Mouse (Mus musculus) lung, embryonic 16.5 days (tissue): ENCODE measurements around the gene Zgrf1. TPM values are rescaled to one million over a fixed set of nuclear protein-coding genes. Genes with fewer than 3 reads are reported as not detected.
A peak's percentile ranks its signal among the peaks of the same experiment; 100 is the strongest.

Experiments
- ATAC-seq: fragments of 200-750 bp; cut with Nextera tagmentation; 2 replicates; pipeline ENCODE4 v1.8.0; 2017; ENCODE audit warnings: low read depth, mild to moderate bottlenecking, moderate library complexity
- H3K27ac ChIP-seq: fragments of 300-500 bp; sonication (generic); 2 replicates; pipeline ENCODE4 v1.5.1; 2014; ENCODE audit warnings: mild to moderate bottlenecking, control low read depth, low read length
- H3K27me3 ChIP-seq: fragments of 300-500 bp; sonication (generic); 2 replicates; pipeline ENCODE4 v1.6.1; 2014; ENCODE audit warnings: low read depth, low read length, mixed read lengths; ENCODE audit not compliant: control insufficient read depth, insufficient read depth
- H3K36me3 ChIP-seq: fragments of 300-500 bp; sonication (generic); 2 replicates; pipeline ENCODE4 v1.6.1; 2014; ENCODE audit warnings: low read length; ENCODE audit not compliant: control insufficient read depth, insufficient read depth
- H3K4me1 ChIP-seq: fragments of 300-500 bp; sonication (generic); replicated peaks from 2 replicates; pipeline ENCODE4 v1.6.1; 2014; ENCODE audit warnings: low read length, mixed read lengths; ENCODE audit not compliant: control insufficient read depth, insufficient read depth
- H3K4me2 ChIP-seq: fragments of 300-500 bp; sonication (generic); 2 replicates; pipeline ENCODE4 v1.6.1; 2014; ENCODE audit warnings: low read depth, low read length, control low read depth
- H3K4me3 ChIP-seq: fragments of 300-500 bp; sonication (generic); 2 replicates; pipeline ENCODE4 v1.5.1; 2014; ENCODE audit warnings: mild to moderate bottlenecking, low read length, control low read depth
- H3K9ac ChIP-seq: fragments of 300-500 bp; sonication (generic); 2 replicates; pipeline ENCODE4 v1.6.1; 2014; ENCODE audit warnings: low read length, control low read depth
- H3K9me3 ChIP-seq: fragments of 300-500 bp; sonication (generic); 2 replicates; pipeline ENCODE4 v1.6.1; 2016; ENCODE audit warnings: low read length; ENCODE audit not compliant: control insufficient read depth
- WGBS: fragments of 180-500 bp; shearing (Covaris S2); extraction: QIAGEN DNeasy Blood & Tissue Kit; methylation state at CpG from one replicate; pipeline ENCODE4 v1.1.7; 2014; 5-methylcytosine and 5-hydroxymethylcytosine counted together
- polyA plus RNA-seq: library from polyadenylated mRNA; unstranded; fragments of >200 nt; fragmentation: Nextera tagmentation; extraction: Ambion mirVana; gene quantifications from 2 replicates; pipeline ENCODE4 v1.2.1, GENCODE M21; 2015

The Zgrf1 gene
- 8.3 and 8.5 TPM in 2 replicates for polyA plus RNA-seq

GRCm38 (mm10) chr3:127552973-127553719 is at the start of gene Zgrf1, which contains the start of gene Larp7:
Gene Zgrf1, plus strand, starts transcription at chr3:127553489.
Gene Larp7, minus strand, starts transcription at chr3:127553349.
- Histone ChIP-seq H3K27me3 (no peaks in the 10 kb centered on the region), H3K9me3 (no peaks in the 10 kb centered on the region), H3K27ac (peak within 1 kb of the TSS; percentile 92), H3K9ac (peak within 1 kb of the TSS; percentile 78), H3K4me2 (peak within 1 kb of the TSS; percentile 73), H3K36me3 (peaks cover 16% of the 10 kb centered on the region), H3K4me1 (peaks cover 7% of the 10 kb centered on the region), H3K4me3 (peak within 1 kb of the TSS; percentile 96)
- under 1% methylated on average over 61 of the region's 73 CpGs for WGBS
- ATAC-seq = peak; percentile 99

GRCm38 (mm10) chr3:127507878-127508783 is 45.2 kb upstream of the Zgrf1 start:
- H3K27me3 ChIP-seq = no peaks in the 10 kb centered on the region
- no peak overlapping the region for H3K27ac ChIP-seq
- no peak overlapping the region for H3K9ac ChIP-seq
- H3K36me3 ChIP-seq = no peaks in the 10 kb centered on the region
- no peaks in the 10 kb centered on the region for H3K9me3 ChIP-seq
- ATAC-seq = no peak
- H3K4me3 ChIP-seq = no peak overlapping the region
- WGBS = 56% methylated on average over 15 of the region's 15 CpGs
- H3K4me2 ChIP-seq = no peak overlapping the region
- H3K4me1 ChIP-seq = no peaks in the 10 kb centered on the region

- Histone ChIP-seq H3K4me1 (no peaks in the 10 kb centered on the region), H3K9ac (no peak overlapping the region), H3K9me3 (no peaks in the 10 kb centered on the region), H3K4me2 (no peak overlapping the region), H3K4me3 (no peak overlapping the region), H3K27me3 (no peaks in the 10 kb centered on the region), H3K36me3 (no peaks in the 10 kb centered on the region), H3K27ac (no peak overlapping the region)
- 60% methylated on average over 12 of the region's 12 CpGs for WGBS
- no peak for ATAC-seq
Observed at GRCm38 (mm10) chr3:127511786-127512746, 41.2 kb upstream of the Zgrf1 start.

GRCm38 (mm10) chr3:127512794-127513335 is 40.4 kb upstream of the Zgrf1 start:
- Histone ChIP-seq H3K9ac (no peak overlapping the region), H3K27me3 (no peaks in the 10 kb centered on the region), H3K27ac (no peak overlapping the region), H3K36me3 (no peaks in the 10 kb centered on the region), H3K9me3 (no peaks in the 10 kb centered on the region), H3K4me2 (no peak overlapping the region), H3K4me3 (no peak overlapping the region), H3K4me1 (no peaks in the 10 kb centered on the region)
- no peak for ATAC-seq
- 75% methylated on average over 15 of the region's 15 CpGs for WGBS

- no peaks in the 10 kb centered on the region for H3K27me3 ChIP-seq
- ATAC-seq = no peak
- H3K4me2 ChIP-seq = no peak overlapping the region
- no peak overlapping the region for H3K27ac ChIP-seq
- H3K36me3 ChIP-seq = no peaks in the 10 kb centered on the region
- no peak overlapping the region for H3K9ac ChIP-seq
- H3K4me1 ChIP-seq = no peaks in the 10 kb centered on the region
- no peaks in the 10 kb centered on the region for H3K9me3 ChIP-seq
- WGBS = 72% methylated on average over 2 of the region's 2 CpGs
- no peak overlapping the region for H3K4me3 ChIP-seq
Observed at GRCm38 (mm10) chr3:127513699-127514098, 39.6 kb upstream of the Zgrf1 start.

- Histone ChIP-seq H3K36me3 (no peaks in the 10 kb centered on the region), H3K27me3 (no peaks in the 10 kb centered on the region), H3K9me3 (no peaks in the 10 kb centered on the region), H3K4me2 (no peak overlapping the region), H3K4me1 (no peaks in the 10 kb centered on the region), H3K27ac (no peak overlapping the region), H3K4me3 (no peak overlapping the region), H3K9ac (no peak overlapping the region)
- 89% methylated on average over 1 of the region's 1 CpGs for WGBS
- ATAC-seq = no peak
Observed at GRCm38 (mm10) chr3:127515251-127515650, 38.0 kb upstream of the Zgrf1 start.

DNA sequence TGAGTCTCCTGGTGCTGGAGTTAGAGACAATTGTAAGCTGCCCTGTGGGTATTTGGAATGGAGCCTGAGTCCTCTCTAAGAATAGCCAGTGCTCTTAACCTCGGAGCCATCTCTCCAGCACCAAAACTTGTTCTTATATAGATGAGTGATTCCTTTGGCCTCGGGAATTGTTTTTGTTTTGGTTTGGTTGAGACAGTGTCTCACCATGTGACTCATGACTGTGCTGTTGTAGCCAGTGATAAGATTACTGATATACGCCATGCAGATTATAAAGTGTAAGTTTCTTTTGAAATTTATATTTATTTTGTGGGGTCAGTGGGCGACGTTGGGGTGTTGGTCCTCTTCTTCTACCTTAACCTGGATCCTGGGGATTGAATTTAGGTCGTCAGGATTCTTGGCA is 33.0 kb upstream of the Zgrf1 start:
- ATAC-seq = no peak
- H3K27me3 ChIP-seq = no peaks in the 10 kb centered on the region
- no peak overlapping the region for H3K9ac ChIP-seq
- no peak overlapping the region for H3K27ac ChIP-seq
- 67% methylated on average over 6 of the region's 6 CpGs for WGBS
- no peaks in the 10 kb centered on the region for H3K36me3 ChIP-seq
- no peak overlapping the region for H3K4me2 ChIP-seq
- H3K9me3 ChIP-seq = no peaks in the 10 kb centered on the region
- no peak overlapping the region for H3K4me3 ChIP-seq
- 0 out of 2 replicates have a peak, but pooled peaks cover 3% of the 10 kb centered on the region for H3K4me1 ChIP-seq

- H3K4me3 ChIP-seq = no peak overlapping the region
- no peak overlapping the region for H3K4me2 ChIP-seq
- no peak overlapping the region for H3K9ac ChIP-seq
- no peaks in the 10 kb centered on the region for H3K36me3 ChIP-seq
- no peak for ATAC-seq
- 43% methylated on average over 10 of the region's 10 CpGs for WGBS
- no peaks in the 10 kb centered on the region for H3K9me3 ChIP-seq
- no peaks in the 10 kb centered on the region for H3K27me3 ChIP-seq
- 0 out of 2 replicates have a peak, but pooled peaks cover 3% of the 10 kb centered on the region for H3K4me1 ChIP-seq
- H3K27ac ChIP-seq = no peak overlapping the region
Observed at GRCm38 (mm10) chr3:127521156-127521555, 32.1 kb upstream of the Zgrf1 start.
